Mouse (Mus musculus): ENCODE measurements around the gene Hck.

GRCm38 (mm10) chr2:153107046-153107766 lies 1.1 kb upstream of the Hck start:
- TF ChIP-seq FLI1 (IDR thresholded peaks at IDR 0.05; ENCODE audit: low read length) (no peak), GATA1 (IDR thresholded peaks at IDR 0.05; ENCODE audit: borderline replicate concordance, low read length) (no peak)

All from megakaryocyte, embryonic 14.5 days (primary cell).